Comparison of ENCODE assay signal across 8 mouse cellular contexts in the genomic region with DNA sequence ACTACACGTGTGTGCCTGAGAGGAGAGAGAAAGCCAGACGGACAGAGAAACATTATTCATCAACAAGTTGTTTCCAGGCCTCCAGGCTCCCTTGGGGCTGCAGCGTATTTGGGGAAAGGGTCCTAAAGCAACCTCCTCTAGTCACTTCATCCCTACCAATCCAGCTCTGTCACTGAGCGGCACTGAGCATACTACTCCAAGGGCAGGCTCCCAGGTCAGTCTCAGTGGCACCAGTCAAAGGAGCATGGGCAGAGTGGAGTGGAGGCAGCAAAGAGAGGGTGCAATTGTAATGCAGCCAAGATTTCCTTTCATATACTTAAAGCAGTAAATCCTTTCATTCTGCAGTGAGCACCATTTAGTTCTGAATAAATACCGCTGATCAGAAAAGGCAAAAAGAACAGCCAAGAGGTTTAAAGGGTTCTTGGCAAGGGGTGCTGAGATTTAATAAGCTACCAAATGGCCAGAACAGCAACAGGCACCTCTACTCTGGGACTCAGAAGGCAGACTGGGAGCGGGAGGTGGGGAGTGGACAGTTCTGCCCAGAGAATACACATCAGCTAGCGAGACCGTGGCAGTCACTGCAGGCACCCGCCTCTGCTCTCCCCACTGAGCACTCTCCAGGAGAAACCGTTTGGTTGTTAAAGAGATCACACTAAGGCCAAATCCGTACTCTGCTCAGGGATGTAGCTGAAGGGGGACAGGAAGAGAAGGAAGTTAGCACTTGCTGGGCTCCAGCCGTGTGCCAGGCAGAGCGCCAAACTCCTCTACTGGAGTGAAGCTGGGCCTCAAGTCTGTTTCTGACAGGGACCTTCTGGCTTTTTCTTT. TPM values are rescaled to one million over a fixed set of nuclear protein-coding genes. Genes with fewer than 3 reads are reported as not detected.
A peak's percentile ranks its signal among the peaks of the same experiment; 100 is the strongest.
DNase-seq lines count a peak whose midpoint lies in the region; ATAC-seq lines count a peak whose summit lies in the region.

No protein-coding gene starts in this region.

- H3K9me3 ChIP-seq in forebrain, embryonic 15.5 days, result no peaks in the 10 kb centered on the region
- no peaks in the 10 kb centered on the region for H3K9me3 ChIP-seq in forebrain, embryonic 12.5 days

- no peaks in the 10 kb centered on the region for H3K27me3 ChIP-seq in forebrain, embryonic 15.5 days
- no peaks in the 10 kb centered on the region for H3K27me3 ChIP-seq in forebrain, embryonic 12.5 days

- peak; percentile 60 for DNase-seq in urinary bladder, postnatal 14 days (ENCODE audit: low spot score)
- no peak for DNase-seq in urinary bladder, postnatal 10 days (ENCODE audit: low spot score)
- peak; percentile 32 to 43 for DNase-seq in left cerebral cortex, adult 8-10 months (ENCODE audit: low spot score in 2 of 2)
- peak; percentile 45 for DNase-seq in right cerebral cortex, postnatal 25 days
- DNase-seq in thymus, postnatal 14 days, result no peak
- DNase-seq in spleen, adult 12 weeks (ENCODE audit: low spot score), result no peak

- no peak overlapping the region for H3K4me2 ChIP-seq in forebrain, embryonic 15.5 days (replicated peaks)
- no peak overlapping the region for H3K4me2 ChIP-seq in forebrain, embryonic 12.5 days

- H3K36me3 ChIP-seq in forebrain, embryonic 15.5 days, result no peaks in the 10 kb centered on the region
- no peaks in the 10 kb centered on the region; the same call in 1 of the 2 replicates for H3K36me3 ChIP-seq in forebrain, embryonic 12.5 days (replicated peaks)

- ATAC-seq in forebrain, embryonic 15.5 days (replicated peaks), result peak; percentile 63
- ATAC-seq in forebrain, embryonic 12.5 days (ENCODE audit: low FRiP score), result no peak

- H3K4me1 ChIP-seq in forebrain, embryonic 15.5 days, result peaks cover 17% of the 10 kb centered on the region
- peaks cover 6% of the 10 kb centered on the region; the same call in 1 of the 2 replicates for H3K4me1 ChIP-seq in forebrain, embryonic 12.5 days

- WGBS in forebrain, embryonic 15.5 days, result 43% methylated on average over 13 of the region's 13 CpGs
- 70% methylated on average over 13 of the region's 13 CpGs for WGBS in forebrain, embryonic 12.5 days

- H3K27ac ChIP-seq in forebrain, embryonic 15.5 days (replicated peaks), result peak overlapping the region; percentile 51
- H3K27ac ChIP-seq in forebrain, embryonic 12.5 days, result no peak overlapping the region

- H3K4me3 ChIP-seq in forebrain, embryonic 15.5 days, result no peak overlapping the region
- no peak overlapping the region for H3K4me3 ChIP-seq in forebrain, embryonic 12.5 days (replicated peaks)

- H3K9ac ChIP-seq in forebrain, embryonic 15.5 days (replicated peaks), result peak overlapping the region; percentile 5; the same call in 1 of the 2 replicates
- no peak overlapping the region for H3K9ac ChIP-seq in forebrain, embryonic 12.5 days

RNA-seq across cellular contexts. Expression of a gene that starts 19.8 kb away (rescaled TPM):
- 78.0 and 79.0 TPM in 2 replicates for polyA plus RNA-seq in forebrain, embryonic 15.5 days (2015; fragmentation: Nextera tagmentation; extraction: Ambion mirVana)
- 93.2 and 97.1 TPM in 2 replicates for polyA plus RNA-seq in forebrain, embryonic 12.5 days (2016; fragmentation: Nextera tagmentation; extraction: Ambion mirVana)
- 10 to 100 TPM; 74.4 to 80.8 (median 79.3) TPM for total RNA-seq in left cerebral cortex, adult 8-10 months (2022)

RNA-seq across cellular contexts. Expression of a gene that starts 28.8 kb away (rescaled TPM):
- polyA plus RNA-seq in forebrain, embryonic 15.5 days (2015; fragmentation: Nextera tagmentation; extraction: Ambion mirVana), result 19.8 and 22.9 TPM in 2 replicates
- 28.1 and 29.1 TPM in 2 replicates for polyA plus RNA-seq in forebrain, embryonic 12.5 days (2016; fragmentation: Nextera tagmentation; extraction: Ambion mirVana)
- total RNA-seq in left cerebral cortex, adult 8-10 months (2022), result 10 to 100 TPM; 40.3 to 47.5 (median 45.7) TPM

RNA-seq across cellular contexts. Expression of a gene that starts 47.8 kb away (rescaled TPM):
- 12.7 and 14.5 TPM in 2 replicates for polyA plus RNA-seq in forebrain, embryonic 15.5 days (2015; fragmentation: Nextera tagmentation; extraction: Ambion mirVana)
- polyA plus RNA-seq in forebrain, embryonic 12.5 days (2016; fragmentation: Nextera tagmentation; extraction: Ambion mirVana), result 10.3 TPM in 2 replicates
- 10 to 100 TPM; 12.7 to 15.5 (median 13.2) TPM for total RNA-seq in left cerebral cortex, adult 8-10 months (2022)

Comparison
In these comparisons a context has a peak if more than half of its experiments do, and no peak if none do; other contexts are left out.
1. DNase-seq: peak in urinary bladder, postnatal 14 days (single experiment), left cerebral cortex, adult 8-10 months (2 of 2) and right cerebral cortex, postnatal 25 days (single experiment); none in urinary bladder, postnatal 10 days (single experiment), thymus, postnatal 14 days (single experiment) and spleen, adult 12 weeks (single experiment).